Mouse (Mus musculus): Measurements from ENCODE around the gene F11.

Gene F11

DNA sequence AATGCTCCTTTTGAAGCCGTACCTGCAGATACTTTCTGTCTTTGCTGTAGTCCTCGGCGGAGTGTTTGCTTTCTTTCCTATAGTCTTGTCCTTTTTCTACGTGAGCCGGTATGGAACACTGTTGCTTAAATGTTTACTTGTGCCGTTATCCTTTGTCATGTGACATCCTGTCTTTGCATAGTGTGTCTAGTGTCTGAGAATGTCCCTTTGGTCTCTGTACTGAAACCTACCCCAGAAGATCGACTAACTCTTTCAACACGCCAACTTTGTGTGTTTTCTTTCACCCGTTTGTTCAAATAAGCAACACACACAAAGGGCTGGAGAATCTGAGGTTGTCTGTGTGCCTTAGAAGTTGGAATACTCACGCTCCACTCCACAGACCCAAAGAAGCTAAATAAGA is at the start of gene F11:
F11 (minus strand) TSS at position 112 of the 400 bp plus-strand sequence.
- no peak for DNase-seq (ENCODE audit: inconsistent ontology term)

DNA sequence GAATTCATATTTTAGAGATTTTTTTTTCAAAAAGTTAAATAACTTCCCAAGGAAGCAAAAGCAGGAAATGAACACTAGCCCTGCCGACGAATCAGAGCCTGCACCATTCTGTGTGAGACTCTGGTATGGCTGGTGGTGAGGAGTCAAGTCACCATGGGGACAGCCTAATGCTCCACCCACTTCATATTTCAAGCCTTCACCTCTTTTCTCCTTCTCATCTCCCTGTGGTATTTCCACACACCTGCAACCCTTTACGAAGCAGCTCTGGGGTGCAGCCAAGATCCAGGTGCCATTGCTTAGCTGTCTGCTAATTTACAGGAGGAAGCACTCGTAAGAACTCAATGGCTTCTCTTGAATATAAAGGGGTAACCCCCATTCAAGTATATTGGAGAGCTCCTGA is 49.1 kb upstream of the F11 start:
- no peak for DNase-seq (ENCODE audit: inconsistent ontology term)

DNA sequence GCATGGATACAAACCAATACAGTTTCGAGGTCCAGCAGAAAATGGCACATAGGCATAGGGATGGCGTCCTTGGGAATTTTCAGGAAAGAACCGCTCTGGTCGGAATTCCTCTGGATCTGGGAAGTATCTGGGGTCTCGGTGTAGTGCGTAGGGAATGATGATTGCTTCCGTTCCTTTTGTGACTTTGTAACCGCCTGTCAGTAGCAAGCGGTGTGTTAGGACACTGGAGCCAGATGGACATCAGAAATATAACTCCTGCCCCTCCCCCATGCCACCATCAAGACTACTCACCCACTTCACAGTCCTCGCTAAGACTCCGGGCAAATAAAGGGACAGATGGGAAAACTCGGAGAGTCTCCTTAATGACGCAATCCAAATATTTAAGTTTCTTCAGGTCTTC is 46.5 kb upstream of the F11 start, which contains the start of gene Gm45753:
Gm45753 (minus strand) TSS at position 101 of the 400 bp plus-strand sequence.
- no peak for DNase-seq (ENCODE audit: inconsistent ontology term)

- peak; percentile 6 for DNase-seq (ENCODE audit: inconsistent ontology term)
These were observed 43.6 kb upstream of the F11 start for GRCm38 (mm10) chr8:45305479-45305878.

DNA sequence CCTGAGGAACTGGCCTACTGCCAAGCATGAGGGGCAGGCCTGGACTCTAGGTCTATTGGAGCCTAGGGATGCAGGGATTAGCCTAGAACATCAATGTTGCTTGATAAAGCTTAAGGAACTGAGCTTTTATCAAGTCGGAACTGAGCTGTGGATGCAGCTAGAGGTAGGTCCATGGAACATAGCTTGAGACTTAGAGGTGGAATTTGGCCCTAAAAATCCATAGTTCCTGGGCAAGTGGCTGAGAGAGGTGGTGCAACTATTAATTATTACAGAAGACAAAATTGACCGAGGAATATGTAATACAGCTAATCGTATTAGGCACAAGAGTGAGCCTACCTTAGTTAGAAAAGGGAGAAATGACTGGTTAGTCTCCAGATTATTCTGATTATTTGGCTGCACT is 42.5 kb upstream of the F11 start:
- no peak for DNase-seq (ENCODE audit: inconsistent ontology term)

- DNase-seq (ENCODE audit: inconsistent ontology term): no peak
These were observed 40.6 kb upstream of the F11 start for GRCm38 (mm10) chr8:45302390-45302789.

- no peak for DNase-seq (ENCODE audit: inconsistent ontology term)
These were observed 33.4 kb upstream of the F11 start for GRCm38 (mm10) chr8:45295276-45295675.

GRCm38 (mm10) chr8:45294687-45295086 is 32.9 kb upstream of the F11 start, which contains the start of gene Klkb1:
Klkb1 (minus strand) TSS chr8:45294859.
- no peak for DNase-seq (ENCODE audit: inconsistent ontology term)

GRCm38 (mm10) chr8:45291790-45292189 is 30.0 kb upstream of the F11 start:
- DNase-seq (ENCODE audit: inconsistent ontology term): no peak

DNA sequence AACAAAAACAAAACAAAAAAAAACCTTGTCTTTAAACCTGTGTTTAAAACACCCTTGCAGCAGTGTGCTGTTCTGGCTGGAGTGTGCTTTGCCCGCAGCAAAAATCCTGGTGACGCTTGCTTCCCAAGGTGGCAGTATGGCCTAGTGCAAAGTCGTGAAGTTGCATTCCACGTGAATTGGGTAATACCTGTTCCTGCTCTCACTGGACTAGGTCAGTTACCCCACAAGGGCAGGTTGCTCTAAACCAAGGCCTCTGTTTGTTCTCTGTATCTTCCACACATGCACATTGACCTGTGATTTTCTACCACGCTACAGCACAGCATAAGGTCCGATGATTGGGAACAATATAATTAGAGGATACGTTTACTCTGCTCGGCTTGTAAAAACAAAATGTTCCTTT is 19.8 kb upstream of the F11 start:
- DNase-seq (ENCODE audit: inconsistent ontology term): no peak

DNA sequence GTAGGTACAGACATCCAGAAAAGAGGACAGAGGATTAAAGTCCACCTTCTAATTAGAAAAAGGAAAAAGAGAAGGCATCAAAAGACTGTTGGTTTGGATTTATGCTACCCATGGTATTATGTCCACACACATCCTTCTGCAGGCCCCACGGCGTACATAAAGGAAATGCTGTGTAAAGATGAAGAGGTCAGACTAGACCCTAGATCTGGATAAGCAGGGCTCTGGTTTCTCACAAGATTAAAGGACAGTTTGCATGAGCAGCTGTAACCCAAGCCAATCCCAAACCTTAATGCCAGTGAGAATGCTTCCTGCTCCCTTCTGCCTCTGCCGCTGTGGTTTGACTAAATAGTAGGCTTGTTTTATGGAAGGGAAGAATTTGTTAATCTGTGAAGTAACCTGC is 15.6 kb upstream of the F11 start:
- no peak for DNase-seq (ENCODE audit: inconsistent ontology term)

DNA sequence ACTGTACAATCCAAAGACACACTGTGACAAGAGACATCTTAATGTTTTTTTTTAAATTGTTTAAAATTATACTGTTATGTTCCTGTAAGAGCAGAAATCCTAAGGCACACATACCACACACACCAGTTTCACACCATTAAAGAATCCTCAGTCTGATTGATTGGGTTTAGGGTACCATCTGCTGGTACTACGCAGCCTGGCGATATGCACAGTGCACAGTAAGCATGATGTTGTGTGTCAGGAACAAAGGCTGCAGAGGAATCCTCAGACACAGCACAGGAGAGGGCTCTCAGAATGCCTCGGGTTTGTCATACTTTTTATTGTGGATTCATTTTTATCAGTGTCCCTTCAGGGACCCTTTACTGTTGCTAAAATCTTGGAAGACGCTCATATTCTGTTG is 12.5 kb upstream of the F11 start:
- no peak for DNase-seq (ENCODE audit: inconsistent ontology term)

- DNase-seq (ENCODE audit: inconsistent ontology term): no peak
These were observed 7.2 kb upstream of the F11 start for GRCm38 (mm10) chr8:45269056-45269455.

DNA sequence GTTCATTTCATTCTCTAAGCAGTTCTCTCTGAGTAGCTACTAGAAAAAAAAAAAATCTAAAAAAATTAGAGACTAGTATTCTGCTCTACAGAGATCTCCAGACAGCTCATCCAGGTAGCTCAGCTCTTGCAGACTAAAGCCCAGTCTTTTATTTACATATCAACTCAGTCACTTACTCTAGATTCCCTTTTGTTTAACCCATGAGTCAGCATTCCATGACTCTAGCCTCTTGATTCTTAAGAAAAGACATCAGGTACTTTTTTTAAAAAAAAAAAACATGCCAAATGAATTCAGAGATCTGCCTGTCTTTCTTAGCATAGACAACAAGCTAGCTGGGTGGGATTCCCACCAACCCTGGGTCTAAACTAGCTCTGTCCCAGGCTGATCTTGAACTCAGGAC is 6.7 kb upstream of the F11 start:
- DNase-seq (ENCODE audit: inconsistent ontology term): no peak

DNA sequence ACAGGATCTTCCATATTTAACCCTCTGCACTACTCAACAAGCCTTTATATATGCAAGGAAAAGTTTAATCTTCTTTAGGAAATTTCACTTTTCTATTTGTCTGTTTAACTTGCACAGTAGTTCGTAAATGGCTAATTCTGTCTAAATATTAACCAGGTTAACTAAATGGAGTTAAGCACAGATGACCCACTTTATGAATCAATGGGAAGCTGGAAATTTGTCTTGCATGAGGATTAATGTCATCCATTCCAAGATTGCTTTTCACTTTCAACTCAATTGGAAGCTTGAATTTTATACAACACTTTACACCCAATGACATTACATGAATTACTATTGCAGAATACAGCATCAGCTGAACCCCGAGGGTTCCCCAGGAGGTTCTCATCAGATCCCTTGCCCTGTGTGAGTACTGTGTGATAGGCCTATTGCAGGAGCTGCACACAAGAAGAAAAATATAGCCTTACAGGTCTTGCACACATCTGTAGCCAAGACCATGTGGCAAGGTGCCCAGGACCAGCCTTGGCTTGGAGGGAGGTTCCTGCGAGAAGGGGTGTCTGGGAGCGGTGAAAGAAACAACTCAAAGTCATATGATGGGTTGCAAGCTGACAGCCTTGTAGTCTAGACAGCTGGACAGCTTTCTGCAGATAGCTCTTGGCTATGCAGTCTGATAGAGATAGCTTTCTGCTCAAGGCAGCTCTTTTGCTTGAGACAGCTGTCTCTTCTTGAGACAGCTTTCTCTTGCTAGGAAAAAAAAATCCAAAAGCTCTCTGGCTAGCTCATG is 6.0 kb upstream of the F11 start:
- no peak for DNase-seq (ENCODE audit: inconsistent ontology term)

- no peak for DNase-seq (ENCODE audit: inconsistent ontology term)
These were observed 5.2 kb upstream of the F11 start for GRCm38 (mm10) chr8:45266993-45267392.

DNA sequence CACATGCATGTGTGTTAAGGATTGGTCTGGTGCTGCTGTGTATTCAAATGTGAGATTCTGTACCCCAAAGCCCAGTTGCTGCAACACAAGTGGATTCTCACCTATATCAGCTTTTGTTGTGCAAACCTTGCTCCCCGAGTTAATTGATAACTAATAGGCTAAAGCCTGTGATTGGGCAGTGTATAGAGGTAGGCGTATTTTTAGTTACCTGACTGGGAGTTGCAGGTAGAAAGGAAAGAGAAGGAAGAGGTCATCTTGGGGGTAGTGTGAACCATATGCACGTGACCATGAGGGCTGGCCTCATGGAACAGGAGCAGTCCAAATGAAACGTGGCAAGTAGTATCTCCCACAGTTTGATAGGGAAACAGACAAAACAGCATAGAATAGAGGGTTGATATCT is 3.1 kb upstream of the F11 start:
- DNase-seq (ENCODE audit: inconsistent ontology term): no peak

DNA sequence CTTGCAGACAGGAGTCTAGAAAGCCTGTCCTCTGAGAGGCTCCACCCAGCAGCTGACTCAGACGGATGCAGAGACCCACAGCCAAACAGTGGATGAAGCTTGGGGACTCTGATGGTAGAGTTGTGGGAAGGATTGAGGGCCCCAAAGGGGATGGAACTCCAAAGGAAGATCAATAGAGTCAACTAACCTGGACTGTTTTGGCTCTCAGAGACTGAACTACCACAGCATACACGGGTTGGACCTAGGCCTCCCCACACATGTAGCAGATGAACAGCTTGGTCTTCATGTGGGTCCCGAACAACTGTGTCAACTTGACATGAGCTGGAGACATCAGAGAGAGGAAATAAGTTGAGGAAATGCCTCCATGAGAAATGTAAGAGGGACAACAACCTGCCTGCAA is 1.0 kb upstream of the F11 start:
- no peak for DNase-seq (ENCODE audit: inconsistent ontology term)

GRCm38 (mm10) chr8:45258421-45258820 is 3.4 kb downstream of the F11 start:
- DNase-seq (ENCODE audit: inconsistent ontology term): peak; percentile 69

GRCm38 (mm10) chr8:45255040-45255439 is 6.8 kb downstream of the F11 start:
- DNase-seq (ENCODE audit: inconsistent ontology term): no peak

DNA sequence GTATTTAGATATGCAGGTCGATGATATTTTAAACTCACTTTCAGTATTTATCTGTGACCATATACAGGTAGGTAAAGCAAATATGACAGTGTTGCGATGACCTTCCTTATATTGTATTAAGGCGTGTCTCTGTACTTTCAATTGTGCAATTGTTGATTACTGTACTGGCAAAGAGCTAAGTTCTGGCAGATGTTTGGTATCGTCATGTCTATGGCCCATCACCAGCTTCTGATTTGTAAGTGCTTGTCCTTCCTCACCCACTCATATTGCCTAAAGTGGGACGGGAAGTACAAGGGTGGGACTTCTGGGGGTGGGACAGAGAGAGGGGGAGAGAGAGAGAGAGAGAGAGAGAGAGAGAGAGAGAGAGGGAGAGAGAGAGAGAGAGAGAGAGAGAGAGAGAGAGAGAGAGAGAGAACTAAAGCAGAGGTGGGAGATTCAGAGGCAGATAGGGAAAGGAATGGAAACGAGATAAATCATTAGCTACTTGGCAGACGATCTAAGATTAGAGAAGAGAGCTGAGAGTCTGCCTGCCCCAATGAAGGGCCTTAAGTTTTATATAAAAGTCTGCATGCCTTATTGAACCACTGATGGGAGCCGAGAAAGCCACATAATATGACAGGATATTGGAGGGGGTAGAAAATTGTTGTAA is 7.5 kb downstream of the F11 start:
- DNase-seq (ENCODE audit: inconsistent ontology term): no peak

DNA sequence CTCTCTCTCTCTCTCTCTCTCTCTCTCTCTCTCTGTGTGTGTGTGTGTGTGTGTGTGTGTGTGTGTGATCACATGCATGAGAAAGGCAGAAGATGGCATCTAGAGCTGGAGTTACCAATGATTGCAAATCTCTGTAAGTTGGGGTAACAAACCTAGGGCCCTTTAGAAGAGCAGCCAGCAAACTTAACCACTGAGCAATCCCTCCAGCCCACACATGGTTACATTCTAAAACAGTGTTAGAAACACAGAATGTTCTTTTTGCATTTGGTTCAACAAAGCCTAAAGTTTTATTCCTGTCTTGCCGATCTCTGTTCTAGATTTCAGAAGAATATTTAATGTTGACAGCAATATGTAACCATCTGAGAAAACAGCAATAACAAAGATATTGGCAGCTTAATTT is 8.2 kb downstream of the F11 start:
- no peak for DNase-seq (ENCODE audit: inconsistent ontology term)

- no peak for DNase-seq (ENCODE audit: inconsistent ontology term)
These were observed 8.7 kb downstream of the F11 start for GRCm38 (mm10) chr8:45253111-45253510.

Data from Muller cell, postnatal 12 days (primary cell).